In the genomic region with DNA sequence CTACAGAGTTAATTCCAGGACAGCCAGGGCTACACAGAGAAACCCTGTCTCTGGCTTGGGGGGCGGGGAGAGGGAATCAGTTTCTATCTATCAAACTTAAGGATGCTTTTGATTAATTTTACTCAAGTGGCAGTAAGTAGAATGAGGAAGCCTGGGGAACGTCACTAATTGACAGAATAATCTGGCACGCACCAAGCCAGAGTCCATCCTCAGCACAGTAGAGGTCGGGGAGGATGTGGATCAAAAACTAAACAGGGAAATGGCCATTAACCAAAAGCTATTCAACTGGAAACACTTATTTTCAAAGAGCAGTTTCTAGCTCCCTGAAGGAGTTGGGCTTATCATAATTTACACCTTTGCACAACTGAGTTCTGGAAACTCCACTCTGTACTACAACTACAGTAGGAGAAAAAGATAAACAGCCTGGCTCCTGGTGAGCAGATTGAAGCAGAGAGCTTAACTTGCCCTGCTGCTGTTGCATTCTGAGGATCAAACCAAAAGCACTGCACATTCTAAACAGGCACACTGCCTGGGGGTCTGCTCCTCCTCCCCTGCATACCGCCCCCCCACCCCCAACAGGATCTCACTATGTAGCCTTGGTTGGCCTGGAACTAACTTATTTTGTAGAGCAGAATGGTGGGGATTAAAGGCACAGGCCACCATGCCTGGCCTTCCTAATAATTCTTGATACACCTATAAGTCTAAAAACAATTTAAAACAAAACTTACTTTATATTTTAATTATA, we compare ENCODE assay signal across 16 mouse cellular contexts.
DNase-seq lines count a peak whose midpoint lies in the region; ATAC-seq and TF ChIP-seq lines count a peak whose summit lies in the region.
"Had no signal": no experiment of that assay in that cellular context is flagged by ENCODE, and none has a peak within 500 bp of the region (broad histone marks: within the 10 kb centered on the region; RNA-seq: fewer than 3 reads in every experiment).

No protein-coding gene starts in this region.

- H3K9ac ChIP-seq in liver, adult 2 months (ENCODE audit: low read depth, low read length): no peak overlapping the region
- H3K9ac ChIP-seq: heart, embryonic 15.5 days; hindbrain, embryonic 15.5 days; limb, embryonic 13.5 days; neural tube, embryonic 13.5 days had no signal

- no peak for TF ChIP-seq CTCF in liver, adult 2 months (IDR thresholded peaks at IDR 0.05; ENCODE audit: low read depth, low read length)
- TF ChIP-seq CTCF in G1E (IDR thresholded peaks at IDR 0.05; ENCODE audit: low read depth, low read length): no peak

- 29% methylated on average over 5 of the region's 5 CpGs for whole genome bisulfite sequencing in heart, embryonic 10.5 days
- WGBS in liver, adult 2 months: 41% methylated on average over 5 of the region's 5 CpGs

- no peaks in the 10 kb centered on the region for H3K27me3 ChIP-seq in heart, embryonic 10.5 days (ENCODE audit: insufficient read depth, poor library complexity, severe bottlenecking)
- H3K27me3 ChIP-seq in liver, adult 2 months (ENCODE audit: control insufficient read depth, insufficient read depth, low read length): no peaks in the 10 kb centered on the region
- H3K27me3 ChIP-seq in G1E (ENCODE audit: insufficient read depth, low read length): no peaks in the 10 kb centered on the region
- H3K27me3 ChIP-seq: heart, embryonic 15.5 days; hindbrain, embryonic 15.5 days; limb, embryonic 13.5 days; neural tube, embryonic 13.5 days had no signal

- no peaks in the 10 kb centered on the region for H3K36me3 ChIP-seq in heart, embryonic 10.5 days
- H3K36me3 ChIP-seq in liver, adult 2 months (ENCODE audit: control insufficient read depth, insufficient read depth, low read length): no peaks in the 10 kb centered on the region
- no peaks in the 10 kb centered on the region for H3K36me3 ChIP-seq in G1E (replicated peaks)
- H3K36me3 ChIP-seq: heart, embryonic 15.5 days; hindbrain, embryonic 15.5 days; limb, embryonic 13.5 days; neural tube, embryonic 13.5 days had no signal

- peak; percentile 87 for ATAC-seq in G1E (ENCODE audit: extremely low read depth, insufficient number of reproducible peaks, low FRiP score, poor library complexity, severe bottlenecking)

- H3K4me1 ChIP-seq in heart, embryonic 10.5 days: peaks cover 30% of the 10 kb centered on the region
- peaks cover 24% of the 10 kb centered on the region; the same call in 1 of the 2 replicates for H3K4me1 ChIP-seq in liver, adult 2 months (ENCODE audit: control insufficient read depth, insufficient read depth, low read length)
- H3K4me1 ChIP-seq in G1E (ENCODE audit: insufficient read depth, low read depth, low read length): peaks cover 38% of the 10 kb centered on the region

- no peaks in the 10 kb centered on the region for H3K9me3 ChIP-seq in heart, embryonic 10.5 days
- no peaks in the 10 kb centered on the region for H3K9me3 ChIP-seq in G1E (replicated peaks)
- H3K9me3 ChIP-seq: heart, embryonic 15.5 days; hindbrain, embryonic 15.5 days; limb, embryonic 13.5 days; neural tube, embryonic 13.5 days had no signal

- no peak for DNase-seq in heart, embryonic 10.5 days (ENCODE audit: low spot score)
- no peak for DNase-seq in heart, adult 8-10 months (ENCODE audit: low spot score)
- DNase-seq in liver, adult 2 months (ENCODE audit: extremely low read depth, low read depth, low spot score): peak; percentile 58
- DNase-seq in liver (no peak), G1E (ENCODE audit: low spot score) (no peak)
- peak; percentile 53 for DNase-seq in embryo, embryonic 9.5 days (ENCODE audit: extremely low spot score)
- no peak for DNase-seq in spleen, postnatal 36 days (ENCODE audit: low spot score in 2 of 2)
- DNase-seq in adrenal gland, postnatal 14 days: no peak
- DNase-seq: adrenal gland, postnatal 25 days; cerebellum, postnatal 25 days; gastrocnemius, postnatal 36 days had no signal

- peak overlapping the region; percentile 62; the same call in 1 of the 2 replicates for H3K27ac ChIP-seq in heart, embryonic 10.5 days
- peak overlapping the region; percentile 6; the same call in 1 of the 2 replicates for H3K27ac ChIP-seq in liver, adult 2 months (replicated peaks; ENCODE audit: insufficient read depth, low read depth, low read length)
- H3K27ac ChIP-seq: heart, embryonic 15.5 days; hindbrain, embryonic 15.5 days; kidney, postnatal 0 days; limb, embryonic 13.5 days; neural tube, embryonic 13.5 days had no signal

- H3K79me2 ChIP-seq in liver, adult 2 months (ENCODE audit: control insufficient read depth, insufficient read depth, low read length): peaks cover 3% of the 10 kb centered on the region; the same call in 1 of the 2 replicates

- no peak overlapping the region for H3K4me3 ChIP-seq in heart, embryonic 10.5 days
- no peak overlapping the region for H3K4me3 ChIP-seq in liver, adult 2 months (ENCODE audit: insufficient read depth, low read depth, low read length)
- no peak overlapping the region; the same call in 1 of the 2 replicates for H3K4me3 ChIP-seq in G1E (ENCODE audit: low read depth, low read length)
- H3K4me3 ChIP-seq: heart, embryonic 15.5 days; hindbrain, embryonic 15.5 days; limb, embryonic 13.5 days; neural tube, embryonic 13.5 days had no signal

- no peak for TF ChIP-seq POLR2A in liver, adult 2 months (IDR thresholded peaks at IDR 0.05; ENCODE audit: extremely low read depth, insufficient read depth, low read length)

Comparison
In these comparisons a context has a peak if more than half of its experiments do, and no peak if none do; other contexts are left out.
1. DNase-seq: peak in liver, adult 2 months (single experiment) and embryo, embryonic 9.5 days (single experiment); none in heart, embryonic 10.5 days (single experiment), heart, adult 8-10 months (single experiment), liver (single experiment), G1E (single experiment), spleen, postnatal 36 days (0 of 2) and adrenal gland, postnatal 14 days (single experiment).